Mouse (Mus musculus) MEL (cell line): Measurements from ENCODE around the gene Trib3. TPM values are rescaled to one million over a fixed set of nuclear protein-coding genes. Genes with fewer than 3 reads are reported as not detected.
A peak's percentile ranks its signal among the peaks of the same experiment; 100 is the strongest.

Experiments
- DNase-seq: peaks from one replicate; pipeline ENCODE4 v3.0.0; 2011; ENCODE audit warnings: low read depth, low spot score
- H3K27ac ChIP-seq: 2 replicates; pipeline ENCODE4 v1.5.1; 2012; ENCODE audit warnings: low read depth, mild to moderate bottlenecking, control low read depth, low read length, moderate library complexity; ENCODE audit not compliant: control insufficient read depth
- H3K27me3 ChIP-seq, 2 experiments: fragments of 150-350 bp in 1 of 2; sonication (generic) in 1 of 2; 2 replicates each; pipeline ENCODE4 v1.6.1; 2012; ENCODE audit warnings: low read length in 2 of 2, mild to moderate bottlenecking in 2 of 2, improper control_type of control experiment in 1 of 2, moderate library complexity in 1 of 2; ENCODE audit not compliant: insufficient read depth in 2 of 2, control insufficient read depth in 1 of 2
- H3K36me3 ChIP-seq, 2 experiments: 2 replicates each; pipeline ENCODE4 v1.6.1; 2012 to 2014; ENCODE audit warnings: low read length in 2 of 2, improper control_type of control experiment in 1 of 2, inconsistent platforms in 1 of 2, mild to moderate bottlenecking in 1 of 2; ENCODE audit not compliant: insufficient read depth in 2 of 2, control insufficient read depth in 1 of 2
- H3K4me1 ChIP-seq, 2 experiments: fragments of 150-350 bp in 1 of 2; sonication (generic) in 1 of 2; 2 replicates each; pipeline ENCODE4 v1.6.1; 2012; ENCODE audit warnings: low read length in 2 of 2, improper control_type of control experiment in 1 of 2, mild to moderate bottlenecking in 1 of 2; ENCODE audit not compliant: insufficient read depth in 2 of 2, control insufficient read depth in 1 of 2
- H3K4me3 ChIP-seq, 2 experiments: fragments of 150-350 bp in 1 of 2; sonication (generic) in 1 of 2; 2 replicates each; pipeline ENCODE4 v1.5.1; 2012; ENCODE audit warnings: low read depth in 2 of 2, low read length in 2 of 2, mild to moderate bottlenecking in 2 of 2, moderate library complexity in 2 of 2, control low read depth in 1 of 2, improper control_type of control experiment in 1 of 2; ENCODE audit not compliant: control insufficient read depth in 1 of 2, insufficient read depth in 1 of 2
- H3K79me2 ChIP-seq: 2 replicates; pipeline ENCODE4 v1.6.1; 2012; ENCODE audit warnings: mild to moderate bottlenecking, low read length, moderate library complexity; ENCODE audit not compliant: control insufficient read depth, poor library complexity, insufficient read depth
- H3K9ac ChIP-seq: 2 replicates; pipeline ENCODE4 v1.6.1; 2012; ENCODE audit warnings: low read depth, mild to moderate bottlenecking, control low read depth, low read length, moderate library complexity; ENCODE audit not compliant: control insufficient read depth, poor library complexity, severe bottlenecking
- H3K9me3 ChIP-seq: fragments of 150-350 bp; sonication (generic); replicated peaks from 2 replicates; pipeline ENCODE4 v1.6.1; 2012; ENCODE audit warnings: mild to moderate bottlenecking, low read length, improper control_type of control experiment, moderate library complexity; ENCODE audit not compliant: insufficient read depth
- BHLHE40 ChIP-seq: IDR thresholded peaks from 2 replicates; pipeline ENCODE4 v1.6.1; 2012; ENCODE audit warnings: low read depth, mild to moderate bottlenecking, inconsistent platforms, low read length, improper control_type of control experiment, borderline replicate concordance
- CHD1 ChIP-seq: IDR thresholded peaks from 2 replicates; pipeline ENCODE4 v1.6.1; 2012; ENCODE audit warnings: low read depth, mild to moderate bottlenecking, inconsistent platforms, low read length, improper control_type of control experiment
- CTCF ChIP-seq, 3 experiments: IDR thresholded peaks in 2 of 3; conservative IDR thresholded peaks in 1 of 3; 2 replicates each; pipeline ENCODE4 v1.5.1; 2011 to 2012; ENCODE audit warnings: low read length in 3 of 3, low read depth in 2 of 3, mild to moderate bottlenecking in 2 of 3, improper control_type of control experiment in 1 of 3, inconsistent platforms in 1 of 3, mixed read lengths in 1 of 3, moderate library complexity in 1 of 3; ENCODE audit not compliant: control insufficient read depth in 1 of 3, insufficient read depth in 1 of 3, poor library complexity in 1 of 3, severe bottlenecking in 1 of 3
- E2F4 ChIP-seq: IDR thresholded peaks from 2 replicates; pipeline ENCODE4 v1.6.1; 2011; ENCODE audit warnings: low read depth, low read length, improper control_type of control experiment, borderline replicate concordance
- ELF1 ChIP-seq: IDR thresholded peaks from 2 replicates; pipeline ENCODE4 v1.6.1; 2014; ENCODE audit warnings: low read depth, mild to moderate bottlenecking, inconsistent platforms, low read length, improper control_type of control experiment, moderate library complexity
- EP300 ChIP-seq, 2 experiments: IDR thresholded peaks; 2 replicates each; pipeline ENCODE4 v1.6.1; 2011; ENCODE audit warnings: improper control_type of control experiment in 2 of 2, low read length in 2 of 2, low read depth in 1 of 2, mild to moderate bottlenecking in 1 of 2
- ETS1 ChIP-seq: IDR thresholded peaks from 2 replicates; pipeline ENCODE4 v1.6.1; 2012; ENCODE audit warnings: low read depth, mild to moderate bottlenecking, inconsistent platforms, low read length, improper control_type of control experiment, moderate library complexity
- GABPA ChIP-seq: IDR thresholded peaks from 2 replicates; pipeline ENCODE4 v1.6.1; 2012; ENCODE audit warnings: low read depth, mild to moderate bottlenecking, inconsistent platforms, low read length, improper control_type of control experiment, moderate library complexity
- GATA1 ChIP-seq: IDR thresholded peaks from 2 replicates; pipeline ENCODE4 v1.6.1; 2011; ENCODE audit warnings: low read depth, low read length, improper control_type of control experiment
- HCFC1 ChIP-seq: IDR thresholded peaks from 2 replicates; pipeline ENCODE4 v1.6.1; 2012; ENCODE audit warnings: low read depth, mild to moderate bottlenecking, inconsistent platforms, low read length, improper control_type of control experiment, moderate library complexity
- JUND ChIP-seq: IDR thresholded peaks from 2 replicates; pipeline ENCODE4 v1.6.1; 2011; ENCODE audit warnings: low read depth, mild to moderate bottlenecking, improper control_type of control experiment, low read length
- MAX ChIP-seq: IDR thresholded peaks from 2 replicates; pipeline ENCODE4 v1.6.1; 2011; ENCODE audit warnings: low read length, improper control_type of control experiment
- MAZ ChIP-seq: IDR thresholded peaks from 2 replicates; pipeline ENCODE4 v1.6.1; 2012; ENCODE audit warnings: low read depth, mild to moderate bottlenecking, inconsistent platforms, low read length, improper control_type of control experiment
- MEF2A ChIP-seq: IDR thresholded peaks from 2 replicates; pipeline ENCODE4 v1.6.1; 2014; ENCODE audit warnings: low read depth, mild to moderate bottlenecking, inconsistent platforms, low read length, improper control_type of control experiment; ENCODE audit not compliant: poor library complexity, insufficient replicate concordance, severe bottlenecking; ENCODE audit errors: extremely low read depth
- MXI1 ChIP-seq: IDR thresholded peaks from 2 replicates; pipeline ENCODE4 v1.6.1; 2011; ENCODE audit warnings: mild to moderate bottlenecking, low read depth, low read length, improper control_type of control experiment
- MYB ChIP-seq: IDR thresholded peaks from 2 replicates; pipeline ENCODE4 v1.6.1; 2011; ENCODE audit warnings: mild to moderate bottlenecking, low read depth, low read length, improper control_type of control experiment
- MYC ChIP-seq: IDR thresholded peaks from 2 replicates; pipeline ENCODE4 v1.6.1; 2011; ENCODE audit warnings: low read depth, mild to moderate bottlenecking, low read length, improper control_type of control experiment, moderate library complexity
- NELFE ChIP-seq: IDR thresholded peaks from 2 replicates; pipeline ENCODE4 v1.6.1; 2011; ENCODE audit warnings: low read depth, low read length, improper control_type of control experiment
- POLR2A ChIP-seq, 2 experiments: IDR thresholded peaks; 2 replicates each; pipeline ENCODE4 v1.6.1; 2011 to 2012; ENCODE audit warnings: low read length in 2 of 2, mild to moderate bottlenecking in 2 of 2, control low read depth in 1 of 2, improper control_type of control experiment in 1 of 2, low read depth in 1 of 2, moderate library complexity in 1 of 2; ENCODE audit not compliant: control insufficient read depth in 1 of 2, insufficient read depth in 1 of 2, poor library complexity in 1 of 2
- POLR2AphosphoS5 ChIP-seq: IDR thresholded peaks from 2 replicates; pipeline ENCODE4 v1.6.1; 2012; ENCODE audit warnings: low read depth, borderline replicate concordance, mild to moderate bottlenecking, inconsistent platforms, low read length, moderate library complexity, mixed read lengths
- RAD21 ChIP-seq: IDR thresholded peaks from 2 replicates; pipeline ENCODE4 v1.6.1; 2011; ENCODE audit warnings: mild to moderate bottlenecking, low read depth, low read length, improper control_type of control experiment
- RCOR1 ChIP-seq: IDR thresholded peaks from 2 replicates; pipeline ENCODE4 v1.6.1; 2012; ENCODE audit warnings: low read depth, mild to moderate bottlenecking, inconsistent platforms, low read length, improper control_type of control experiment
- SIN3A ChIP-seq: IDR thresholded peaks from 2 replicates; pipeline ENCODE4 v1.6.1; 2012; ENCODE audit warnings: low read length, improper control_type of control experiment, inconsistent platforms
- SMC3 ChIP-seq: IDR thresholded peaks from 2 replicates; pipeline ENCODE4 v1.6.1; 2011; ENCODE audit warnings: low read depth, low read length, improper control_type of control experiment
- TAL1 ChIP-seq: IDR thresholded peaks from 2 replicates; pipeline ENCODE4 v1.6.1; 2012; ENCODE audit warnings: mild to moderate bottlenecking, inconsistent platforms, low read length, moderate library complexity, mixed read lengths
- TBP ChIP-seq: IDR thresholded peaks from 2 replicates; pipeline ENCODE4 v1.8.0; 2011; ENCODE audit warnings: low read depth, low read length, improper control_type of control experiment
- TCF12 ChIP-seq: IDR thresholded peaks from 2 replicates; pipeline ENCODE4 v1.6.1; 2014; ENCODE audit warnings: low read depth, mild to moderate bottlenecking, inconsistent platforms, low read length, improper control_type of control experiment, moderate library complexity
- USF1 ChIP-seq: IDR thresholded peaks from 2 replicates; pipeline ENCODE4 v1.6.1; 2014; ENCODE audit warnings: low read depth, mild to moderate bottlenecking, inconsistent platforms, low read length, improper control_type of control experiment, moderate library complexity
- ZC3H11A ChIP-seq: IDR thresholded peaks from 2 replicates; pipeline ENCODE4 v1.6.1; 2012; ENCODE audit warnings: low read depth, mild to moderate bottlenecking, inconsistent platforms, low read length, improper control_type of control experiment
- ZKSCAN1 ChIP-seq: IDR thresholded peaks from 2 replicates; pipeline ENCODE4 v1.6.1; 2012; ENCODE audit warnings: low read depth, mild to moderate bottlenecking, inconsistent platforms, low read length, improper control_type of control experiment, moderate library complexity
- ZMIZ1 ChIP-seq: IDR thresholded peaks from 2 replicates; pipeline ENCODE4 v1.6.1; 2012; ENCODE audit warnings: low read depth, mild to moderate bottlenecking, inconsistent platforms, low read length, improper control_type of control experiment, moderate library complexity
- ZNF384 ChIP-seq: IDR thresholded peaks from 2 replicates; pipeline ENCODE4 v1.6.1; 2012; ENCODE audit warnings: low read depth, mild to moderate bottlenecking, inconsistent platforms, low read length, improper control_type of control experiment
- polyA plus RNA-seq, 2 experiments: library from polyadenylated mRNA; stranded (reverse) in 1 of 2; unstranded in 1 of 2; fragments of >175 nt in 1 of 2; fragments of >200 nt in 1 of 2; gene quantifications; 2 replicates each; pipeline versions ENCODE4 v1.2.1 to v1.2.4; 2012; ENCODE audit warnings: low replicate concordance in 2 of 2, low read depth in 1 of 2; ENCODE audit not compliant: insufficient read length in 2 of 2, insufficient read depth in 1 of 2, missing spikeins in 1 of 2
- total RNA-seq: library from RNA; depleted of rRNA; stranded (reverse); fragments of 300-350 nt; gene quantifications from 2 replicates; pipeline ENCODE4 v1.2.3, GENCODE M21; 2012

Trib3 gene
- total and polyA plus RNA-seq, 3 experiments = 6.1 to 34.9 TPM; not detected in 1

GRCm38 (mm10) chr2:152363245-152364147, 19.7 kb upstream of the Trib3 start:
- no peaks in the 10 kb centered on the region for H3K79me2 ChIP-seq
- peaks cover 0 to 4% of the 10 kb centered on the region in 2 experiments; a peak in 3 of 4 replicates for H3K4me1 ChIP-seq
- no peaks in the 10 kb centered on the region for H3K9me3 ChIP-seq
- peak overlapping the region; percentile 55 to 66 for H3K4me3 ChIP-seq
- DNase-seq = peak; percentile 95
- peak overlapping the region; percentile 86 for H3K27ac ChIP-seq
- no peaks in the 10 kb centered on the region for H3K36me3 ChIP-seq
- 0 out of 2 replicates have a peak, but pooled peaks have one; percentile 11 for TF ChIP-seq ELF1
- peak; percentile 57 for TF ChIP-seq SIN3A
- peak; percentile 51 for TF ChIP-seq ZC3H11A
- peak; percentile 83 for TF ChIP-seq MXI1
- no peak for TF ChIP-seq TAL1
- TF ChIP-seq E2F4 = no peak
- TF ChIP-seq TCF12 = peak; percentile 20; the same call in 1 of the 2 replicates
- TF ChIP-seq MAX = peak; percentile 95
- no peak for TF ChIP-seq MYB
- peak; percentile 40; the same call in 1 of the 2 replicates for TF ChIP-seq TBP
- TF ChIP-seq MAZ = 0 out of 2 replicates have a peak, but pooled peaks have one; percentile 26
- peak; percentile 92 for TF ChIP-seq BHLHE40
- TF ChIP-seq SMC3 = peak; percentile 69
- TF ChIP-seq ZNF384 = peak; percentile 74
- TF ChIP-seq MEF2A = no peak
- TF ChIP-seq ETS1 = peak; percentile 6; the same call in 1 of the 2 replicates
- TF ChIP-seq EP300 (IDR thresholded peaks at IDR 0.05; ENCODE audit: low read depth in 1 of 2, low read length in 2 of 2) = peak; percentile 6 to 37; a peak in 1 of 4 replicates
- peak in 1 of 2 experiments; percentile 63; a peak in 2 of 4 replicates for TF ChIP-seq POLR2A (IDR thresholded peaks at IDR 0.05; ENCODE audit: control insufficient read depth in 1 of 2, insufficient read depth in 1 of 2, low read depth in 1 of 2, low read length in 2 of 2, poor library complexity in 1 of 2)
- TF ChIP-seq CHD1 = peak; percentile 82; the same call in 1 of the 2 replicates
- TF ChIP-seq ZMIZ1 = no peak; the same call in 1 of the 2 replicates
- TF ChIP-seq RAD21 = peak; percentile 71
- peak; percentile 77 for TF ChIP-seq USF1
- 0 out of 2 replicates have a peak, but pooled peaks have one; percentile 19 for TF ChIP-seq GATA1
- peak; percentile 97 for TF ChIP-seq JUND
- TF ChIP-seq CTCF (IDR thresholded peaks at IDR 0.05 in 2 of 3, conservative IDR thresholded peaks at IDR 0.05 in 1 of 3; ENCODE audit: control insufficient read depth in 1 of 3, insufficient read depth in 1 of 3, low read depth in 2 of 3, low read length in 3 of 3, poor library complexity in 1 of 3, severe bottlenecking in 1 of 3) = peak; percentile 89 to 98 (median 94)
- no peak; the same call in 1 of the 2 replicates for TF ChIP-seq HCFC1
- TF ChIP-seq NELFE = peak; percentile 25; the same call in 1 of the 2 replicates
- no peak for TF ChIP-seq ZKSCAN1
- TF ChIP-seq RCOR1 = no peak
- TF ChIP-seq POLR2AphosphoS5 = no peak
- no peak for TF ChIP-seq GABPA
- peak; percentile 96 for TF ChIP-seq MYC
- TF ChIP-seq, all 39 proteins: peak for 22
- no peaks in the 10 kb centered on the region for H3K27me3 ChIP-seq
- peak overlapping the region; percentile 78 for H3K9ac ChIP-seq
